Mouse (Mus musculus): ENCODE data around the gene Rrp1b.
A peak's percentile ranks its signal among the peaks of the same experiment; 100 is the strongest.
"Not testable (repeated sequence)": the region's sequence is repeated elsewhere in the genome, so short reads cannot be mapped to it uniquely, and the experiment has no call there.

The Rrp1b gene

GRCm38 (mm10) chr17:32091032-32091363, 55.1 kb downstream of the Rrp1b start:
- no peak for DNase-seq (ENCODE audit: extremely low spot score, low spot score)

- peak; percentile 86 for DNase-seq (ENCODE audit: extremely low spot score, low spot score)
These were observed 55.7 kb downstream of the Rrp1b start for GRCm38 (mm10) chr17:32091364-32092240.

GRCm38 (mm10) chr17:32092241-32092619, 56.3 kb downstream of the Rrp1b start:
- DNase-seq (ENCODE audit: extremely low spot score, low spot score): no peak

- DNase-seq (ENCODE audit: extremely low spot score, low spot score): no peak
These were observed 57.0 kb downstream of the Rrp1b start for GRCm38 (mm10) chr17:32092895-32093294.

GRCm38 (mm10) chr17:32097676-32098075, 61.8 kb downstream of the Rrp1b start:
- no peak for DNase-seq (ENCODE audit: extremely low spot score, low spot score)

- not testable (repeated sequence) for DNase-seq (ENCODE audit: extremely low spot score, low spot score)
These were observed 63.0 kb downstream of the Rrp1b start for GRCm38 (mm10) chr17:32098905-32099304.

GRCm38 (mm10) chr17:32099574-32099942, 63.7 kb downstream of the Rrp1b start:
- no peak for DNase-seq (ENCODE audit: extremely low spot score, low spot score)

- DNase-seq (ENCODE audit: extremely low spot score, low spot score): peak; percentile 77
These were observed 64.2 kb downstream of the Rrp1b start for GRCm38 (mm10) chr17:32099943-32100586.

- DNase-seq (ENCODE audit: extremely low spot score, low spot score): no peak
These were observed 67.2 kb downstream of the Rrp1b start for GRCm38 (mm10) chr17:32103054-32103453.

GRCm38 (mm10) chr17:32106358-32106757, 70.5 kb downstream of the Rrp1b start:
- no peak for DNase-seq (ENCODE audit: extremely low spot score, low spot score)

- no peak for DNase-seq (ENCODE audit: extremely low spot score, low spot score)
These were observed 72.0 kb downstream of the Rrp1b start for GRCm38 (mm10) chr17:32107877-32108276.

GRCm38 (mm10) chr17:32108320-32109011, 72.6 kb downstream of the Rrp1b start:
- DNase-seq (ENCODE audit: extremely low spot score, low spot score): not testable (repeated sequence)

GRCm38 (mm10) chr17:32109201-32109940, 73.5 kb downstream of the Rrp1b start:
- no peak for DNase-seq (ENCODE audit: extremely low spot score, low spot score)

- no peak for DNase-seq (ENCODE audit: extremely low spot score, low spot score)
These were observed 74.5 kb downstream of the Rrp1b start for GRCm38 (mm10) chr17:32110424-32110823.

GRCm38 (mm10) chr17:32110980-32111780, 75.3 kb downstream of the Rrp1b start:
- DNase-seq (ENCODE audit: extremely low spot score, low spot score): no peak

Measured in neural tube, embryonic 10.5 days (tissue).